Mouse (Mus musculus) c-Kit-positive CD71-positive TER-119-positive erythroid progenitor cells, embryonic 14.5 days (primary cell): ENCODE measurements at regions not wholly inside any gene's neighbourhood (a gene's known extent, or its start where the extent isn't known, plus 50 kb on each side); places are given as distances from the start of the nearest gene placed in this dataset.
"Not testable (repeated sequence)": the region's sequence is repeated elsewhere in the genome, so short reads cannot be mapped to it uniquely, and the experiment has no call there.

Experiments used
- DNase-seq: peaks from one replicate; pipeline ENCODE4 v3.0.0-alpha.2; 2013; ENCODE audit warnings: low spot score

DNA sequence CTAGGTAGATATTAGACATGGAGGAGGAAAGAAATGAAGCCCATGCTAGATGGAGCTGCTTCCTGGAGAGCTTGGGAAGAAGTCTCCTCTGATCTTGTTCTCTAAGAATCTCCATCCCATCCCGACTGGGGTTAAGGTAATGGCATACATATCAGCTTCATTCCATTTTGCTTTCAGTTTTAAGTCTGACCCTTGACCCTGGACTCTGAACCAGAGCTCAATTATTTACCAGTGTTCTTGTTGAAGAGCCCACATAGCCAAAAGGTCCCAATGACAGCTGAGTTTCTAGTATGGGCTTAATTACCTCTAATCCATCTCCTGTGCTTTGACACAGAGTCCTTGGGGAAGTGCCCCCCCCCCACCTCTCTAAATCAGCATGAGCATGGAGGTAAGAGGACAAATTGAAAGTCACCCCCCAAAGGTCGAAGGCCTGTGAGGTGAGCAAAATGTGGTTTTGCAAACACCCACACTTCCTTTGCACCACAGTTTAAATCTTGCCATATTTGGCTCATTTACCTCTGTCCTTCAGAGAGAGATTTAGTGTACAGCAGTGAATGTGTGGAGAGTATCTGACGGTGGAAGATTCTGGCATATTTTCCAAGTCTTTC, 371.5 kb downstream of the Ets1 start:
- no peak for DNase-seq

DNA sequence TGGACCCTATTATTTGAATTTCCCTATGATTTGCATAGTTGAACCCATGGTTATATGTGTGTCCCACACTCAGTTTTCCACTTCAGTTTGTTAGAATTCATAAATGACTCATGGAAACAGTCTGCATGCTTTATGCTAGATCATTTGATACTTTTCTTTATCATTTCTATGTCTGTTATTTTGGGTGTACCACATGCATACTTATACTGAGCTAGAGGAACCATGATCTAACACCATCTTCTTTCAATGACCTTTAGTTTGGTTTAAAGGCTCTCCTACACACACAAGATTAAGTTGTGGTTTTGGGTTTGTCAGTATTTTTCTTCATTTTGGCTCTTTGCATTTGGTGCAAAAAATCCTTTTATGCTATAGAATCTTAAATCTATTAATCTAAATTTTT, 375.2 kb downstream of the Ets1 start:
- DNase-seq, result no peak

DNA sequence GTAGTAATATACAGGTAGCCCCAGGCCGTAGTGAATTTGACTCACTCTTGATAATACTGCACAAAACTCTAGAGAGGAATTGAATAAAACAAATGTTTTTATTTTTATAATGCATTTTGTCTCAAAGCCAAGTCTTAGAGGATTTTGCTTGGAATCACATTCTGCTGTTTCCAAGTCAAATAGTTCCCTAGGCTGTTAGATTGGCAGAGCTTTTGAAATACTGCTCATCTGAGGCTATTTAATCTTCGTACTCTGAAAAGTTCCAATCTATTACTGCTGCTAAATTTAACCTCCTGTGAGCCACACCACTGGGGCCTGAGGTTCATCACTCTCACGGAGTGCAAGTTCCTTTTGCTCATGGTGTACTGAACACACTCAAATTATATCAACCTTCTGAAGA, 399.4 kb downstream of the Ets1 start:
- no peak for DNase-seq

DNA sequence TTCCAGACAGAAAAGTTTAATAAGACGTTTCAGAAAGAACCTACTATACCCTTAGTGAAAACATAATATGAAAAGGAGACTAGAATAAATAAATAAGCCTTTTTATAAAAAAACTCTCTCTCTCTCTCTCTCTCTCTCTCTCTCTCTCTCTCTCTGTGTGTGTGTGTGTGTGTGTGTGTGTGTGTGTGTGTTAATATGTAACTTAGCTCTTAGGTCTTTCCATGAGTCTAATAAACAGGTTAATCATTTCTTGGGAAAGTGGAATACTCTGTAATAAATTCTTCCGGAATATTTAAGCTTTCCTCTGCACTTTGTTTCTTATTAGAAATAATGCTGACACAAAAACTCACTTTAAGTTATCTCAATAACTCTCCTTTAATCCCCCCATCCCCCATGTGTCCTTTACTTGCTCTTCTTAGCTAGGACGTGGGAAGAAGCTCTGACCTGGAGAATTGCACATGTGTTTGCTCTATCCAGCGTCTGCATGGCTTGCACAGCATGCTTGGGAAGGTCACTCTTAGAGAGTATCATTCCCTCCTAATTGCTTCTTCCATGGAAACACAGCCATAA, 403.3 kb downstream of the Ets1 start:
- no peak for DNase-seq

DNA sequence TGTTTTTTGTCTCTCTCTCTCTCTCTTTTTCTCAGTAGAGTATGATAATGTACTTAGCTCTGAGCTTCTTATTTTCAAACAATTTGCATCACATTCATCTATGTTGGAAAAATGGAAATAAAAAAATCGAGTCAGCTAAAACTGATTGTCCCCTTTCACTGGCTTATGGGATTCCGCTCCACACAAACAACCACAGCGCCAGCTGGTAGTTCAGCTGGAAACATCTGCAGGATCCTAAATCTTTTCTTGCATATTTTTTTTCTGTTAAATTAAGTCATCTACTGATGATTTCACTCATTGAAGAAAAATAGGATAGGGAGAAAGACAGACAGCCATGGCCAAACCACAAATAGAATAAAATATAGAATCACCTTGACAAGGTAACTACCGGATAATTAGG, 414.8 kb downstream of the Ets1 start:
- no peak for DNase-seq

DNA sequence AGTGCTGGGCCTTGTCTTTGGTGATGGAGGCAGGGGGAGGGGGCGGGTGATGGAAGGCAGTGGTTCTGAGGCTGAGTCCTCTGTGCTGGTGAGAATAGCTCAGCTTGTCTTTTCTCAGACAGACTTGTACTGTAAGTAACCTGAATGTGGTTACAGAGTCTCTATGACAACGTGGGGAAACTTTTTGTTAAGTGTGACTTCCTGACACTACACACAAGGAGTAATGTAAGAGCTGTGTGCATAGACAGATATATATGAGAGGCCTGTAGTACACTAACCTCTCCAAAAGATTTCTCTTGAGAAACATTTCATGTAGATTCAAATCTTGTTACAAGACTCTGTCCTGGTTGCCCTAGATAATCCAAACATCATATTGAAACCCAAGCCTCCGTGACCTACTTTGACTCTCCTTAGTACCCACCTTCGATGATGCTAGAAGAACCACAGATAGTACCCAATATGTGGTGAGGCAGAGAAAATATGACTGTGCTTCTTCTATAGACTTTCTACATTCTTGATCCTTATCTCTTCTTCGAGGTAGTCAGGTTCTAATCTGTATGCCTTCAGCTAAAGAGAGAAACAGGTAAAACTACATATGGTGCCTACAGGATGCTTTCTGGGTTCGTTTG, 424.7 kb downstream of the Ets1 start:
- DNase-seq, result no peak

DNA sequence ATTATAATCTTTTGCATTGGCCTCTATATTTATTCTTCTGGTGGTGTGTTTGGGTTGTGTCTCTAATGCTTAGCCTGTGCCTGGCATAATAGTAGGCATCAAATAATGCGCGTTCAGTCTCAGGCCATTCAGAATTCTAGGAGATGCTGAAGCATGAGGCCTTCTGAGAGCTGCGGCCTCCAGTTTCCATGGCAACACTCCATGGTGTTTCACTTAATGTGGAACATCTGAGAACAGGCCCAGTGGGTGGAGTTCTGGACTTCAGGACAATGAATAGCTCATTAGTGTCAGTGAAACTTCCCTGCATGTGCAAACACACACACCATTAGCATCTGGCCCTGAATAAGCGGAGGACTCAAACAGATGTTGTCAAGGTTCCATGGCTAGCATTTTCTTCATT, 426.5 kb downstream of the Ets1 start:
- DNase-seq, result no peak

DNA sequence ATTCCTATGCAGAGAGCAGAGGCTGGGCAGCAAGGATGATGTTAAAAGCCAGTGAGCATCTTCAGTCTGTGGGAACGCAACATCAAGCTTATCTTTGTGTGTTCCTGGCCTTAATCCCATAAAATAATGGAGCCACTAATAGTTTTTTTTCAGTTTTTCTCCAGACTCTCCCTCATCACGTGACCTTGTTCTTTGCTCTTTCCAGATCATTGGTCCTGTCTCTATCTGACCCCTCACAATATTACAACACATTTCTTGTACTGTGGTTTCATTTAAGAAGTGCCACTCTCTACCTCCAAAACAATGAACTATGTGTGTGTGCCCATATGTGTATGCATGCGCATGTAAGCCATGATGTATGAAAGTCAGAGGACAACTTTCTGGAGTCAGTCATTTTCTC, 429.3 kb downstream of the Ets1 start:
- DNase-seq, result no peak

DNA sequence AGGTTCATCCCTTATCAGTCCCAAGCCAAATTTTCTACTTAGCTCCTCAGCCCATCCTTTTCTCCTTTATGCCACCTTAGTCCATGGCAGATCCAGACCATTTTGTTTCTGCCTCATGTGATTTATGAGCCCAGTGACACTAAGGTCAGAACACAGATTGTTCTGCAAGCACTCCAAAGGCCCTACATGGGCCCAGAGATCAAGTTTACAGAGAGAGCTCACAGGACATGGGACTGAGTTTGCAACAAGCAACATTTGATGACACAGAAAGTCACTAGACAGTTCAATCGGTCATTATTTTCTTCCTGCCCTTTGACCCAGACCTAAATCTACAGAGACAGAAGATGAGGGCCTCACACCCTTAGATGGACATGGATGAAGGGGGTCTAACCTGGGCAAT, 431.5 kb downstream of the Ets1 start:
- DNase-seq, result no peak

DNA sequence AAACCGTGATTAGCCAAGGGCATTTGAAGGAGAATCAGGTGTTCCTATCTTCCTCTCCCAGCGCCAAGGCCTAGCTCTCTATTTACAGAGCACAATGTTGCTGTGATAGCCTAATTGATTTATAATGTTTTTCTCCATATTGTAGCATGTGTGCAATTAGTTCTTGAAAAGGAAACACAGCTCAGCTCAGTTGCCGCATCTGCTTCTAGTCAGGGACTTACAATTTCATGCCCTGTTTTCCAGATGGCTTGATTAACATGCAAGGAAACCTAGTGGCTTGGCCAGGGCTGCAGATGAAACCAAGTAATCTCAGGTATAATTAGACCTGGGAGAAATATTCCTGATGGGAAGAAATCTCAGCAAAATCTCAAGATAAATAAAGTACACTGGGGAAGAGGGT, 434.1 kb downstream of the Ets1 start:
- no peak for DNase-seq

DNA sequence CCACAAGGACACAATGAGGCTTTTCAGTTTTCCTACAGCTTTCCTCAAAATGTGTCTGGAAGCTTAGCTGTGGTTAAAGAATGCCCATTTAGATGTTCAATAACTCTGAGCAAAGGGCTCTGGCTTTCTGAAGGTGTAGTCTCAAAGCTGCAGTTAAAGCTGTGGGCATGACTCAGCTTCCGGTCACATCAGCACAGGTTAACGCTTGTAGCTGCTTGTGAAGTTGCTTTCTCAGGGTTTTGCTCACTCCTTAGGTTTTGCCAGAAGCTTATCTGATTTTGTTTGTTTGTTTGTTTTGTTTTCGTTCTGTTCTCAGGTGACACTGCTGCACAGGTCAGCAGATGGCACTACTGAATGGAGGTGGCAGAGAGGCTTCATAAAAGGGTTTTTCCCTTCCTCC, 444.2 kb downstream of the Ets1 start:
- no peak for DNase-seq

DNA sequence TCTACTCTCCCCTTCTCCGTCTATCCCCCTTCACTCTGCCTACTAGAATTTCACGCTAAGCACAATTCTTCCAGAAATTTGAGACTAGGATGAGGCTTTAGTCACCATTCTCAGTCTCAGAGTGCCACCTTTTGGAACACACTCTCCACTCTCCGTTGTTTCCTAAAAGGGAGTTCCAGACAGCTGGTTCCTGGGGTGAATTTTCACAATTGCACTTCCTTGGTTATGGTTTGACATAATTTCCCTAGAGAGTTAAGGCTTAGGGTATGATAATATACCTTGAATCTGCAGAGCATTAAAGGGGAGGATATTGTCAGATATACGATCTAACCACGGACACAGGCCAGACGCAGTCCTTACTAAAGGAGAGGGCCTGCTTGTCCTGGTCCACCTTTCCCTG, 444.8 kb downstream of the Ets1 start:
- DNase-seq, result no peak

DNA sequence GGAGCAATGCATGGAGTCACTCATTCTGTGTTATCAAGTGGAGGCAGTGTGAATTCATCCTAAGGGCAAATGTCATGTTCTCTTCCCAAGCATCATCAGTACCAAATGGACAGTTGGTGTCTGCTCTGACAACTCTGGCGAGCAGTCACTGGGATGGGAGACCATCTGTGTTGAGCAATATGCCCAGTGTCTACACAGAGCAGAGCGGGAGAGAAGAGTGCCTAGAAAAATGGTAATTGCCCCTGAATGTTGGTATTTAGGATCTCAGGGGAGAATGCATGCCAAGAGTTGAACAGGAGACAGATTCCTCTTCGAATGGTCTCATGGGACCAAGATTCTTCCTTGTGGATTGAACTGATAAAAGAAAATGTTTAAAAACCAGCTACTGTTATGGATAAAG, 454.0 kb downstream of the Ets1 start:
- no peak for DNase-seq

DNA sequence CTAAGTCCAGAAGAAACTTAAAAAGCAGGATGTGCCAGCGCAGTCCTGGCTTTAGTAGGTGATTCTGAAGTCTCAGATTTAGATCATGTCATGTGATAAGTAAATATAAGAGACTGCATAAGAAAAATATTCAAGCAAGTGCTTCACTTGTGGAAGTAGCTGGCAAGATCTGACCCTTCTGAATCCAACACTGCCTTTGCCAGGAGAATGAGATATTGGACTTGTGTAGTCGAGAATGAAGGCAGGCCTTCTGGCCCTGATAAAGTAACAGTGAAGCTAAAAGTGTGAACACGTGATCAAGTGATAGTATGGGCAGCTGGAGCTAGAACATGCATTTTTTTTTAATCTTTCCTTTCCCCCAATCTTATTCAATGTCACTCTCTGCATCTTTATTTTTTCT, 455.6 kb downstream of the Ets1 start:
- DNase-seq, result no peak

DNA sequence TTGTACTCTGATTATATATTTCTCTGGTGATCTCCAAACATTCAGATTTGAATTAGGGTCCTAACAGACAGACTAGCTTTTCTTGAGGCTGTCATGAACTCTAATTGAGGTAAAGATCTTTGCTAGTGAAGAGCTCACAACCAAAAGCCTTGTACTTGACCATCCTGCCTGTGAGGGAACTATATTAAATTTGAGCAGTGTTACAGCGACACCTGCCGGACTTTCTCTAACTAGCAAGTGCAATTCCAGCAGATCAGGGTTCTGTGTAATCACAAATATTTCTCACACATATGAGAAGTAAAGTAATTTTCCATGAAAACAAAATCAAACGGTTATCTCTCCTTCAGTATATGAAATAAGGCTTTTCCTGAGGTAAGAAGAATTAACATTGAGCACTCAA, 459.6 kb downstream of the Ets1 start:
- peak; percentile 31 for DNase-seq

DNA sequence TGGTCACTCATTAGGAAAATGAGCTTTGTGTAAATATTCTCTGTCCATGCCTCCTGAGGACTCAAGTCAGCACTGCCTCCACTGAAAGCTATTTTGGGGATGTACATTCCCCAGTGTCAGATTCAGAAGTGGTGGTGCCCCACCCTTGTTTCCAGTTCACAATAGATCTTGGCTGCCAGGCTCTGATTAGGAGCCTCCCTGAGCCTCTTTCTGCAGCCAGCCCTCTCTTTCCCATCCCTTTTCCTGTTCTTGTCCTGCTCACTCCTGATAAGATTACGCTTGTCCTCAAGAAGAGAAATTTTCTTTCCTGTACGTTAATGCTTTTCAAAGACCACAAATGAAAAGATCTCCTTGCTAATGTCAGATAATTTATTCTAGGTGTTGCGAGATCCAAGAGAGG, 465.2 kb downstream of the Ets1 start:
- no peak for DNase-seq

DNA sequence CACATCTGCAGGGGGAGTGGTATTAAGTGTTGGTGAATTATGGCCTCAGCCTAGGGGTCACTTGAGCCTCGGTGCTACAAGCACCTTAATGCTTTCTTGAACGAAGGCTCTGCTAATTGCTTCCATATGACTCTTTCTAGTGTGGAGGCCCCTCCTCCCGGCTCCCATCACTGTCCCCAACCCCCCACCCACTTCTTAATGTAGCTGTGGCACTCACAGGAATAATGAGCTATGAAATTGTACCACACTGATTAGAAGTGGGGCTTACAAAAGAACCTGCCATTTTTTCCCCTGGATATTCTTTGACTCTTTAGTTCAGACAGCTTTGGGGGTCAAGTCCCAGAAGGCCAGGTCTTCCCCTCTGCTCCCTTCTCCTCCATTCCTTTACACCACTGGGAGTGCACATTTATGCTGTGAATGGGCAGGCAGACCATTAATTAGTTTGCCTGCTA, 468.6 kb downstream of the Ets1 start:
- no peak for DNase-seq

DNA sequence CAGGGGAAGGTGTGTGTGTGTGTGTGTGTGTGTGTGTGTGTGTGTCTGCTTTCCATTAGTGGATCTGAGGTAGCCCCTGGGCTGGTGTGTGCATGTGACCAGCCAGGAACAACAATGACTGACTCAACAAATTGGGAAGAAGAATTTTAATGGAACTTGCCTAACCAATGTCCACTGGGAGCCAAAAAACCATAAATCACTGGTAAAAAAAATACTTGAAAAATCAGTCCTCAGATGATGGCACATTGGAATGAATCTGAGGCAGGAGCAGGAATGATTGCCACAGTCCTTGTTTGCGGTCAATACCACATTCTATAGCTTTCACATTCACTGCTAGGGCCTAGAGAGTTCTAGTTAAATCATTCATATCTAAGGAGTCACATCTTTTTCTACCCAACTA, 487.8 kb downstream of the Ets1 start:
- DNase-seq, result no peak

DNA sequence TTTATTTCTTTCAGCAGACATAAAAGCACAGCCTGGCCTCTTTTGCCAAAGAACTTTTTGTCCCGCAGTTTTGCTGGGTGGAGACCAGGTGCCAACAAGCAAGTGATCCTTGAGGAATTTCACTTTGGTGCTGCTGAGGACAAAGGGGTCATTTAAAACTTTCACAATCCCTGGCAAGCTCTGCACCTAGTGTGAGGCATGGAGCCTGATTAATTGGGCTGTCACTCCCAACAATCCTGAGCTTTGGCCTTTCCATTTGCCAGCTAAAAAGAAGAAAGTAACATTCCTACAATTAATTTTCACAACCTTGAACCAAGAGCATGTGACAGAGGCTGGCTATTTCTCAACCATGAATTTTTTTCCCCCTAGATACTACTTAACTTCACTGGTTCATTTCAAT, 516.2 kb downstream of the Ets1 start:
- no peak for DNase-seq

DNA sequence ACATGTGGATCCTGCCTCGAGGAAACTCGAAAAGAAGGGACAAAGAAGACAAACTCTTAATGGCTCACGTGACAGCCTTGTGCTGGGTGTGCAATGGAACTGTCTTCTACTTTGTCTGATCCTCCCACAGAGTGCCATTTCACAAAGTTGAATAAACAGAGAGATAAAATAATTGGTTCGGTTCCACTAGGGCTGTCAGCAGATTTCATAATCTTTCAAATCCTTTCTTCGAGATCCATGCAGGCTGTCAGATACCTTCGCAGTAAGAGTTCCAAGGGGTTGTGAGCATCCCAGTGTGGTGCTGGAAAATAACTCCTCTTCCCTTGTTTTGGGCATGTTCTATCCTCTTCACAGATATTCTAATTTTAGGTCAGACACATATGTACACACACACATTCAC, 532.1 kb downstream of the Ets1 start:
- DNase-seq, result no peak

DNA sequence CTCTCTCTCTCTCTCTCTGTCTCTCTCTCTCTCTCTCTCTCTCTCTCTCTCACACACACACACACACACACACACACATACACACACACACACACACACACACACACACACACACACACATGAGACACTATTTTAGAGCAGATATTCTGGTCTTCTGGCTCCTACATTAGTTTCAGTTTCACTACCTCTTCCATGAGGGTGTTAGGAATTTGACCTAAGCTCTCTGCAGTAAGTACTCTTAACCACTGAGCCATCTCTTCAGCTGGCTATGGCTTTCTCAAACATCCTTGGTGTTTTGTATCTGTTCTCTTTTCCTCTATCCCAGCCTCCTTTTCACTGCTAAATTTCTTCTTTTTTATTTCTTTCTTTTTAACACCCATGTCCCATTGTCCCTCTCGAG, 533.1 kb downstream of the Ets1 start:
- not testable (repeated sequence) for DNase-seq

DNA sequence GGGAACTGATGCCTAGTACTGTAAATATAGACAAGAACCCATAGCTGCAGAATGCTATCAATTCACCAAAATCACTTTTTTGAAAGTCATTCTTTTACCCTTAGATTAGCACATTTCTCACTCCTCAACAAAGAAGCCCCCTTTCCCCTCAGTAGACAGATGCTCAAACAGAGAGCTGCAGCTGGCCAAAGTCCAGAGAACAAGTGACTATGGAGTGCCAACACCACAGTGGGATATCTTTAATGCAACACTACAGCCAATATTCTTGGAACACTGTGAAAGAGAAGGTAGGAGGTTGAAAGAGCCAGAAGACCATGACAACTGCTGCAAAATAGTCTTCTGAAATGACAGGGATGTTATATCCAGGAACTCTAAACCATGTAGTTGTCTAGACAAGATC, 544.0 kb downstream of the Ets1 start:
- DNase-seq, result no peak

DNA sequence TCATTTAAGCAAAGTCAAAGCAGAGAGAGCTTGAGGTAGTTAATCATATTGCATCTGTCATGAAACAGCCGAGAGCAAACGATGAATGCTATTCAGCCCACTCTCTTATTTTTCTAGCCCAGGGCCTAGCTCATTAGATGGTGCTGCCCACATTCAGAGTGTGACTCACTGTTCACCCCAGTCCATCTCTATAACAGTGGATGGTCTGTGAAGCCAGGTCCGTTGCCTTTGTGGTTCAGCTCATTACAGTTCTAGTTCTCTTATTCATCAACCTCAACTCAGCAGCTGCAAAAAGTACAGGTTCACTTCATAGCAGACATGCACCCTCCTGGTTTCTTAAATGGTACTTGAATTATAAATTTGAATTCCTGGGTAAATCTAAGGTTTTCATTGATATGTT, 551.2 kb downstream of the Ets1 start:
- DNase-seq, result no peak

DNA sequence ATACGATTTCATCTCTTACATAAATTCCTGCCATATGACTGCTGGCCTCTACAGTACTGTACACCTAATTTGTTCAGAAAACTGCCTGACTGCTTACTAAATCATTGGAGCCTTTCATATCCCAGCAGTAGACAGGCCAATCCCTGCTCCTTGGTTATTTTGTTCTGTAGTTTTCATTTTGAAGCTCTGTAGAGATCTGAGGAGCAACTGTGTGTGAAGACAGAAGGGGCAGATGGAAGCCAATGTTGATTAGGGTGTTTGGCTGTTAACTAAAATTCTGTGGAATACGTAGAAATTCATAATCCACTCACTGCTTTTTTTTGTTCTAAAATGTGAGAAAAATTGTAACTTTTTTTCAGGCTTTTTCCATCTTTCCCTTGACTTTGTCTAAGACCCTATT, 573.1 kb downstream of the Ets1 start:
- no peak for DNase-seq
